Mouse (Mus musculus) E14TG2a.4 (cell line): Measurements from ENCODE around the gene Tmem119.

Experiments
- CTCF ChIP-seq: conservative IDR thresholded peaks from 2 replicates; pipeline ENCODE4 v1.5.1; 2014; ENCODE audit warnings: low read length
- NANOG ChIP-seq: IDR thresholded peaks from 2 replicates; pipeline ENCODE4 v1.6.1; 2014; ENCODE audit warnings: borderline replicate concordance, low read length, mixed read lengths
- POU5F1 ChIP-seq: IDR thresholded peaks from 2 replicates; pipeline ENCODE4 v1.6.1; 2014; ENCODE audit warnings: low read length, borderline replicate concordance

DNA sequence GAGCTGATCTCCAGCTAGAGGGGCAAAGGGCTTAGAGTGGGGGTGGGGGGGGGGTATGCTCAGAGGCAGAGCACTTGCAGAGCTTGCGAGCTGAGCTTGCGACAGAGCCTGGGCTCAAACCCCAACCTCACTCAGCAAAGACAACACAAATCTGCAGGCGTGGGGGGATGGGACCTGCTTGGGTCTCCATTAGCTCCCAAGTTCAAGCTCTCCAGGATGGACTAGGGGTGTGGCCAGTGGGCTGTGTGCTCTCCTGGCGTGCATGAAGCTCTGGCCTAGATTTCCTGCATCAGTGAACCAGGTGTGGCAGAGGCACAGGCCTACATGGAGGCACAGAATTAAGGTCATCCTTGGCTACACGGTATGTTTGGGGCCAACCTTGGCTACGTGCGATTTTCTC, 28.2 kb upstream of the Tmem119 start:
- TF ChIP-seq CTCF (no peak), POU5F1 (no peak), NANOG (no peak)
